Mouse (Mus musculus): ENCODE results near the gene Rhox3c.
"Not testable (repeated sequence)": the region's sequence is repeated elsewhere in the genome, so short reads cannot be mapped to it uniquely, and the experiment has no call there.

Gene Rhox3c

GRCm38 (mm10) chrX:37458285-37458684 is at the start of gene Rhox3c:
TSS of gene Rhox3c (plus strand) at chrX:37458585.
- not testable (repeated sequence) for DNase-seq (ENCODE audit: low spot score)

DNA sequence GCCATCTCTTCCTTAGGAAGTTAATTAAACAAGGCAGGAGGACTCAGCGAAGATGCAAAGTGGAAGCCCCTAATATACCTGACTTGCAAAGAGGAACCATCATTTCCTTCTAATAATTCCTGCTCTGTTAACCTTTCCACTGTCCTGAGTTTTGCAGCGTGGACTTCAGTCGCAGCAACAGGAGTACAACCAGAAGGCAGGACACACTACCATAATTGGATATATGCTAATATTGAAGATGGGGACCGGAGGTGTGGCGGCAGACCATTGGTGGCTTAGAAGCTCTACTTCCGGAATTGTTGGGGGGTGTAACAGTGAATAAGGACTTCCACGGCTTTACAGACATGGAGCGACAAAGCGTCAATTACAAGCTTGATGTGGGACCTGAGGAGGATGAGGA is 46.6 kb upstream of the Rhox3c start, which contains the start of gene Rhox2b:
Gene Rhox2b (plus strand): TSS at position 301 of the 400 bp plus-strand sequence.
- DNase-seq (ENCODE audit: low spot score), result not testable (repeated sequence)

GRCm38 (mm10) chrX:37432194-37432593 is 26.2 kb upstream of the Rhox3c start, which contains the start of gene Rhox4b:
TSS of gene Rhox4b (plus strand) at chrX:37432494.
- DNase-seq (ENCODE audit: low spot score), result not testable (repeated sequence)

GRCm38 (mm10) chrX:37453380-37453779 is 5.0 kb upstream of the Rhox3c start, which contains the start of gene Rhox2c:
TSS of gene Rhox2c (plus strand) at chrX:37453680.
- DNase-seq (ENCODE audit: low spot score), result not testable (repeated sequence)

DNA sequence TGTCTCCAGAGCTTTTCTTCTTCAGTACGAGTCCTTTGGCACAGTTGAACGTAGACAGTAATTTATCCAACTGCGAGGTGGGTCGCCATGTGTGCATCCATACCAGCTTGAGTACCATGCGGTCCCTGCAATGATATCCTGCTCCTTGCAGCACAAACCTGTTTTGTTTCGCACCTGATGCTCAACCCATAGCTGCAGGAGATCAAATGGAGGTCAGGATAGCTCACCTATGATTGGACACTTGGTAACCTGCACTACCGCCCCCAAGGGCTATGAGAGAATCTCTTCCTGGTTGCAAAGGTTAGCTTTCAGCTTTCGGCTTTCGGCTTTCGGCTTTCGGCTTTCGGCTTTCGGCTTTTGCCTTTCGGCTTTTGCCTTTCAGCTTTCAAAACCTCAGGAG is 21.7 kb downstream of the Rhox3c start, which contains the start of gene Rhox4c:
Gene Rhox4c (plus strand): TSS at position 301 of the 400 bp plus-strand sequence.
- not testable (repeated sequence) for DNase-seq (ENCODE audit: low spot score)

GRCm38 (mm10) chrX:37514059-37514458 is 55.7 kb downstream of the Rhox3c start, which contains the start of gene Rhox4d:
TSS of gene Rhox4d (plus strand) at chrX:37514359.
- not testable (repeated sequence) for DNase-seq (ENCODE audit: low spot score)
